Mouse (Mus musculus) cortical plate, adult 2 months (tissue): ENCODE data around the gene Chad.

Source experiments
- CTCF ChIP-seq: fragments of 200-500 bp; IDR thresholded peaks from 2 replicates; pipeline ENCODE4 v1.5.1; 2011; ENCODE audit warnings: mild to moderate bottlenecking, control low read depth, low read length; ENCODE audit not compliant: insufficient read depth; ENCODE audit errors: extremely low read depth
- POLR2A ChIP-seq: fragments of 200-500 bp; IDR thresholded peaks from 2 replicates; pipeline ENCODE4 v1.6.1; 2011; ENCODE audit warnings: mild to moderate bottlenecking, low read length, control low read depth; ENCODE audit not compliant: insufficient read depth; ENCODE audit errors: extremely low read depth

DNA sequence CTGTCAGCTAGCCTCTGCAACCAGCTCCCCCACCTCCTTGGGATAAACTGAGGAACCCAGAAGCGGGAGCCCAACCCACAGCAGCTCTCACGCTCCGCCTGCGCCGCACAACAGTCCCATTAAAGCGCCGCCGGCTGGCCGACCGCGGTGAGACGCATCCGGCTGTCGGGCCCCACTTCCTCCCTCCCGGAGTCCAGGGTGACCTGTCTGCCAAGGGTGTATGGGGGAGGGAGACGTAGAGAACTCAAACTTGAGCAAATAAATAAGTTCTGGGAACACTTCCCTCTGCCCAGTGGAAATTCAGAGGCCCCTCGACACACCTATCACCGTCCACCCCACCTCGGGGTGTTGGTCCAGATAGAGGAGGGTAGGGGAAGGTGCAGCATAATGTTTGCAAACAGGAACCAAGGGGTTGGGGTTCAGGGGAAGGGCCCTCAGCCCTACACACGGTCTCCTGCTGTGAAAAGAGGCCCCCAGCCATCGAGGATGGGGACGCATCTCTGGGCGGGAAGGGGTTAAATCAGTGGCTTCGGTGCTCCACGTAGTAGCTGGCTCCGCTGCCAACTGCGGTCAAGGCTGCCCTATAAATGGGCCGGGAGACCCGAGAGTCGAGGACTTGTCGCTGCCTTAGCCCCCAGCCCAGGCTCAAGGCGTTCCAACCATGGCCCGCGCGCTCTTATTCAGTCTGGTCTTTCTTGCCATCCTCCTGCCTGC, at the start of gene Chad:
- TF ChIP-seq CTCF (no peak), POLR2A (no peak)
